Mouse (Mus musculus): ENCODE results near the gene Lgals3bp.

DNA sequence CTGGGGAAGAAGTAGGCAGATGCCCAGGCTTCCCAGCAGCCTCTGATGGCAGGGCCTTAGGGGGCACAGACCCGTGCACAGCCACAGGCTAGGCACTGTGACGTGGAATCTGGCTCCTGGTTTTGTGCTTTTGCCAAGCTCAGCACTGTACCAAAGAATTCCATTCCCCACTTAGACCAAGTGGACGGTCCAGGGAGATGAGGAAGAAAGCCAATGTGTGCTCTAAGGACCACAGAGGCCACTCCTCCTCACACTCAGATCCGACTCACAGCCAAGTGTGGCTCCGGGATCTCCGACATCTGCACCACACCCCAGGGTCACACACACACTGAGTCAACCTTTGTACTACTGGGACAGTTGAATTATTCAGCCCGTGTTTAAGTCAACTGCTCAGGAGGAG, 14.2 kb upstream of the Lgals3bp start:
- TF ChIP-seq CTCF (IDR thresholded peaks at IDR 0.05) (no peak), EP300 (IDR thresholded peaks at IDR 0.05) (no peak)

Measured in lung, postnatal 0 days (tissue).